Mouse (Mus musculus): ENCODE data around the gene Bank1. TPM values are rescaled to one million over a fixed set of nuclear protein-coding genes. Genes with fewer than 3 reads are reported as not detected.

Gene Bank1
- polyA plus RNA-seq, 1 experiment, result not detected

DNA sequence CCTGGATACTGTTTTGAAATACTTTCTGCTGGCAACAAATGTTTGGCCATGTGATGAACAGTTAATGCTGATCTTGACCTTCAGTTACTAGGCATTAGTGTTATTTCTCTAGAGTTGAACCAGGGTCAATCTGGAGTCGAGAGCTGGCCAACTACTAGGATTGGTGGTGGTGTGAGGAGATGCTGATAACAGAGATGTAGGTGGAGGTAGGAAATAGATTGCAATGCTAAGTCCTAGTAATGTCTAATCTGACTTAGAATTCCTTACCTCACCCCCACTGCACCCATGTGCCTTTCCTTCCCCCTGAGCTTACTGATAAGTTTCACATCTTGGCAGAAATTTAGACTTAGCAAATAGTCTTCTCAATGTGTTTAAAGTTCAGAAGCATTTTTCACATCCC, 240.8 kb downstream of the Bank1 start:
- no peaks in the 10 kb centered on the region for H3K79me2 ChIP-seq (ENCODE audit: control insufficient read depth, insufficient read depth)

DNA sequence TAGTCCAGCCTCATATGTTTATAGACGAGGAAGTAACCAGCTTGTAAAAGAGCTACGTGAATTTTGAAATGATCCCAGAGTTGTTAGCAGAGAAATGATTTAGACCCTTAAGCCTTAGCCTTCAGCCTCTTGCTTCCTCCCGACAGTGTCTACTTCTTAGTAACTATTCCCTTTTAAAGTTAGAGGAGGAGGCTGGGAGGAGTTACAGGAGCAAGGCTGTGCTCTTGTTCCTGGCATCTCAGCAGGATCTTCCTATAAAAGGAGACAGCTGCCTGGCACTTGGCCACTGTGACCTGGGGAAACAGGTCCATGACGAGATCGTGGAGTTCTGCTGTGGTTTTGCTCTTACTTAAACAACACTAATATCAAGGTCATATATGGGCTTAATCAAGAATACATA, 241.8 kb downstream of the Bank1 start:
- Histone ChIP-seq H3K4me3 (no peak overlapping the region), H3K79me2 (ENCODE audit: control insufficient read depth, insufficient read depth) (no peaks in the 10 kb centered on the region), H3K36me3 (ENCODE audit: control insufficient read depth, insufficient read depth) (no peaks in the 10 kb centered on the region), H3K4me2 (ENCODE audit: low read depth) (peak overlapping the region; percentile 13), H3K27me3 (ENCODE audit: control insufficient read depth, insufficient read depth, insufficient read length) (no peaks in the 10 kb centered on the region), H3ac (ENCODE audit: control insufficient read depth, insufficient read length) (no peak overlapping the region)
- TF ChIP-seq MYOG (IDR thresholded peaks at IDR 0.05; ENCODE audit: control insufficient read depth in 1 of 3, insufficient read depth in 1 of 3, insufficient read length in 2 of 3, low read depth in 2 of 3) (peak in 1 of 3 experiments; percentile 7), MAX (IDR thresholded peaks at IDR 0.05; ENCODE audit: low read depth) (no peak), TCF3 (IDR thresholded peaks at IDR 0.05; ENCODE audit: insufficient read length, low read depth) (no peak), CEBPB (IDR thresholded peaks at IDR 0.05; ENCODE audit: insufficient read depth, poor library complexity, severe bottlenecking) (no peak), SRF (IDR thresholded peaks at IDR 0.05; ENCODE audit: control insufficient read depth, insufficient read length, low read depth) (no peak), POLR2AphosphoS2 (IDR thresholded peaks at IDR 0.05; ENCODE audit: insufficient read length, low read depth) (no peak), POLR2A (IDR thresholded peaks at IDR 0.05; ENCODE audit: insufficient read length, low read depth) (no peak), USF1 (IDR thresholded peaks at IDR 0.05; ENCODE audit: low read depth) (no peak), MYOD1 (IDR thresholded peaks at IDR 0.05; ENCODE audit: control insufficient read depth in 1 of 3, insufficient read length in 2 of 3, low read depth in 2 of 3) (peak in 1 of 3 experiments; percentile 47)

More for the DNA sequence above, 240.8 kb downstream of the Bank1 start:
- no peaks in the 10 kb centered on the region for H3K27me3 ChIP-seq (ENCODE audit: control insufficient read depth, insufficient read depth, insufficient read length)
- H3K4me3 ChIP-seq, result no peak overlapping the region
- no peak overlapping the region for H3ac ChIP-seq (ENCODE audit: control insufficient read depth, insufficient read length)
- H3K4me2 ChIP-seq (ENCODE audit: low read depth), result no peak overlapping the region
- no peaks in the 10 kb centered on the region for H3K36me3 ChIP-seq (ENCODE audit: control insufficient read depth, insufficient read depth)
- TF ChIP-seq E2F4 (IDR thresholded peaks at IDR 0.05; ENCODE audit: insufficient read depth) (no peak), MAX (IDR thresholded peaks at IDR 0.05; ENCODE audit: low read depth) (no peak), MYOD1 (IDR thresholded peaks at IDR 0.05; ENCODE audit: control insufficient read depth in 1 of 3, insufficient read length in 2 of 3, low read depth in 2 of 3) (no peak), POLR2AphosphoS2 (IDR thresholded peaks at IDR 0.05; ENCODE audit: insufficient read length, low read depth) (no peak), REST (IDR thresholded peaks at IDR 0.05; ENCODE audit: insufficient read depth, insufficient read length) (no peak), TCF12 (IDR thresholded peaks at IDR 0.05; ENCODE audit: insufficient read depth, poor library complexity, severe bottlenecking) (no peak), POLR2A (IDR thresholded peaks at IDR 0.05; ENCODE audit: insufficient read length, low read depth) (no peak), SRF (IDR thresholded peaks at IDR 0.05; ENCODE audit: control insufficient read depth, insufficient read length, low read depth) (no peak), MYOG (IDR thresholded peaks at IDR 0.05; ENCODE audit: control insufficient read depth in 1 of 3, insufficient read depth in 1 of 3, insufficient read length in 2 of 3, low read depth in 2 of 3) (no peak), TCF3 (IDR thresholded peaks at IDR 0.05; ENCODE audit: insufficient read length, low read depth) (no peak)

DNA sequence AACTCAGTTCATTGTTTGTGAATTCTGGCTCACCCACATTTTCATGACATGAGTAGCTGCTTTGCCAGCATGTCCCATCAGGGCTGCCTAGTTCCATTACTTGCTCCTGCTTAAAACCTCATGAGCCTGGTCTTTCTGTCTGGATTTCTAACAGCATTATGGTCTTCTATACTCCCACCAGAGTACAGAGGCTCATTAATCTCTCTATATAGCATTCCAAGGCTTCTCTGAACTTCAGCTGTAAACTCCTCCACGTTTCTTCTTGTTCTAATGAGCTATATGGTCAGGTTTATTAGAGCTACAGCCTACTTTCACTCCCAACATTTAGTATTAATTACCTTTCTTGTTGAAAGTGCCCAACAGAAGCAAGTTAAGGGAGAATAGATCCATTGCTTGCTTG, 244.6 kb downstream of the Bank1 start:
- Histone ChIP-seq H3K4me2 (ENCODE audit: low read depth) (no peak overlapping the region), H3K27me3 (ENCODE audit: control insufficient read depth, insufficient read depth, insufficient read length) (no peaks in the 10 kb centered on the region), H3K4me3 (no peak overlapping the region), H3K36me3 (ENCODE audit: control insufficient read depth, insufficient read depth) (no peaks in the 10 kb centered on the region), H3ac (ENCODE audit: control insufficient read depth, insufficient read length) (no peak overlapping the region), H3K79me2 (ENCODE audit: control insufficient read depth, insufficient read depth) (no peaks in the 10 kb centered on the region)
- TF ChIP-seq REST (IDR thresholded peaks at IDR 0.05; ENCODE audit: insufficient read depth, insufficient read length), result no peak
- no peak for TF ChIP-seq MAX (IDR thresholded peaks at IDR 0.05; ENCODE audit: low read depth)
- no peak for TF ChIP-seq SRF (IDR thresholded peaks at IDR 0.05; ENCODE audit: control insufficient read depth, insufficient read length, low read depth)
- TF ChIP-seq POLR2AphosphoS2 (IDR thresholded peaks at IDR 0.05; ENCODE audit: insufficient read length, low read depth), result no peak
- no peak for TF ChIP-seq TCF3 (IDR thresholded peaks at IDR 0.05; ENCODE audit: insufficient read length, low read depth)
- no peak for TF ChIP-seq USF1 (IDR thresholded peaks at IDR 0.05; ENCODE audit: low read depth)
- no peak for TF ChIP-seq MYOD1 (IDR thresholded peaks at IDR 0.05; ENCODE audit: control insufficient read depth in 1 of 3, insufficient read length in 2 of 3, low read depth in 2 of 3)
- no peak for TF ChIP-seq MYOG (IDR thresholded peaks at IDR 0.05; ENCODE audit: control insufficient read depth in 1 of 3, insufficient read depth in 1 of 3, insufficient read length in 2 of 3, low read depth in 2 of 3)
- TF ChIP-seq POLR2A (IDR thresholded peaks at IDR 0.05; ENCODE audit: insufficient read length, low read depth), result no peak
- no peak for TF ChIP-seq E2F4 (IDR thresholded peaks at IDR 0.05; ENCODE audit: insufficient read depth)
- no peak for TF ChIP-seq CEBPB (IDR thresholded peaks at IDR 0.05; ENCODE audit: insufficient read depth, poor library complexity, severe bottlenecking)
- no peak for TF ChIP-seq TCF12 (IDR thresholded peaks at IDR 0.05; ENCODE audit: insufficient read depth, poor library complexity, severe bottlenecking)

DNA sequence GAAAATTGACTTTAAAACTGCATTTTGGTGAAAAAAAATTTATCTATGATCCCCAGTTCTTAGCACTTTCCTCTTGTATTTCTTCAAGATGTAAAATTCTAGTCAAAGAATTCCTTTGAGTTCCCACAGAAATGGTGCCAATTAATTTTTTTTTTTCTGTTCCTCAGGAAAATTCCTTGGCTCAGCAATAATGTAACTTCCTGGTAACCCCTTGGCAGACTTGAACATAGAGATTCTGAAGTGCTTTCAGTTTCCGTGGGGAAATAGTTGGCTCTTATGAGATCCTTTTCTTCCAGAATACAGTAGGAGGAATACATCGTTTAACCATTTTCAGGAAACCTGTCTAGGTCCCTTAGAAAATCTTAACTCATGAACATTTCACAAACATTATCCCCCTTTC, 247.3 kb downstream of the Bank1 start:
- Histone ChIP-seq H3K27me3 (ENCODE audit: control insufficient read depth, insufficient read depth, insufficient read length) (no peaks in the 10 kb centered on the region), H3K4me3 (no peak overlapping the region), H3ac (ENCODE audit: control insufficient read depth, insufficient read length) (no peak overlapping the region), H3K36me3 (ENCODE audit: control insufficient read depth, insufficient read depth) (no peaks in the 10 kb centered on the region), H3K4me2 (ENCODE audit: low read depth) (no peak overlapping the region), H3K79me2 (ENCODE audit: control insufficient read depth, insufficient read depth) (no peaks in the 10 kb centered on the region)
- TF ChIP-seq MYOG (IDR thresholded peaks at IDR 0.05; ENCODE audit: control insufficient read depth in 1 of 3, insufficient read depth in 1 of 3, insufficient read length in 2 of 3, low read depth in 2 of 3) (no peak), REST (IDR thresholded peaks at IDR 0.05; ENCODE audit: insufficient read depth, insufficient read length) (no peak), TCF3 (IDR thresholded peaks at IDR 0.05; ENCODE audit: insufficient read length, low read depth) (no peak), CEBPB (IDR thresholded peaks at IDR 0.05; ENCODE audit: insufficient read depth, poor library complexity, severe bottlenecking) (no peak), MAX (IDR thresholded peaks at IDR 0.05; ENCODE audit: low read depth) (no peak), POLR2A (IDR thresholded peaks at IDR 0.05; ENCODE audit: insufficient read length, low read depth) (no peak), SRF (IDR thresholded peaks at IDR 0.05; ENCODE audit: control insufficient read depth, insufficient read length, low read depth) (no peak), E2F4 (IDR thresholded peaks at IDR 0.05; ENCODE audit: insufficient read depth) (no peak), POLR2AphosphoS2 (IDR thresholded peaks at IDR 0.05; ENCODE audit: insufficient read length, low read depth) (no peak), MYOD1 (IDR thresholded peaks at IDR 0.05; ENCODE audit: control insufficient read depth in 1 of 3, insufficient read length in 2 of 3, low read depth in 2 of 3) (no peak), TCF12 (IDR thresholded peaks at IDR 0.05; ENCODE audit: insufficient read depth, poor library complexity, severe bottlenecking) (no peak), USF1 (IDR thresholded peaks at IDR 0.05; ENCODE audit: low read depth) (no peak)

Data from myocyte (in vitro differentiated cells).